Mouse (Mus musculus) hematopoietic multipotent progenitor cell, adult 10-12 weeks (in vitro differentiated cells): ENCODE results near the gene Trim43c. TPM values are rescaled to one million over a fixed set of nuclear protein-coding genes. Genes with fewer than 3 reads are reported as not detected.

Source experiments
- polyA plus RNA-seq: library from polyadenylated mRNA; stranded (reverse); fragments of >175 nt; gene quantifications from 2 replicates; pipeline ENCODE4 v1.2.3, GENCODE M21; 2012; ENCODE audit warnings: low replicate concordance

Trim43c gene
- not detected in 2 replicates for polyA plus RNA-seq

GRCm38 (mm10) chr9:88838864-88839263 is at the start of gene Trim43c:
Gene Trim43c, plus strand, starts transcription at chr9:88839164.

Other genes starting within 250 kb of the Trim43c start
- gene Mthfsl, start 118.9 kb upstream of the Trim43c start, polyA plus RNA-seq = 12.8 and 13.9 TPM in 2 replicates
- 0.66 and 4.4 TPM in 2 replicates for gene Bcl2a1d, start 107.2 kb upstream of the Trim43c start, polyA plus RNA-seq
- gene Bcl2a1a, start 117.7 kb downstream of the Trim43c start, polyA plus RNA-seq = 1.1 and 1.9 TPM in 2 replicates